In genomic region chr4:116074861-116075620, GRCm38 (mm10) we compare ENCODE assay signal across 8 mouse cellular contexts. TPM values are rescaled to one million over a fixed set of nuclear protein-coding genes. Genes with fewer than 3 reads are reported as not detected.
DNase-seq lines count a peak whose midpoint lies in the region; ATAC-seq and TF ChIP-seq lines count a peak whose summit lies in the region.

Gene Uqcrh, minus strand, starts transcription at chr4:116075071.
Gene Lrrc41, plus strand, starts transcription at chr4:116075269.

- peak within 1 kb of the TSS; percentile 99 for H3K27ac ChIP-seq in heart, embryonic 12.5 days (ENCODE audit: poor library complexity, severe bottlenecking)
- H3K27ac ChIP-seq in kidney, postnatal 0 days, result peak within 1 kb of the TSS; percentile 97
- peak within 1 kb of the TSS; percentile 94 for H3K27ac ChIP-seq in liver, embryonic 11.5 days (ENCODE audit: low read depth, low read length)
- peak within 1 kb of the TSS; percentile 98 for H3K27ac ChIP-seq in stomach, embryonic 14.5 days (ENCODE audit: low read length)

- H3K4me3 ChIP-seq in heart, embryonic 12.5 days, result peak within 1 kb of the TSS; percentile 95
- peak within 1 kb of the TSS; percentile 94 for H3K4me3 ChIP-seq in kidney, postnatal 0 days (replicated peaks; ENCODE audit: low read depth, low read length)
- H3K4me3 ChIP-seq in liver, embryonic 11.5 days (ENCODE audit: low read depth, low read length), result peak within 1 kb of the TSS; percentile 98
- H3K4me3 ChIP-seq in stomach, embryonic 14.5 days (ENCODE audit: low read depth, low read length), result peak within 1 kb of the TSS; percentile 85

- peak within 1 kb of the TSS; percentile 100 for H3K9ac ChIP-seq in heart, embryonic 12.5 days
- peak within 1 kb of the TSS; percentile 97 for H3K9ac ChIP-seq in kidney, postnatal 0 days (ENCODE audit: low read depth, low read length)
- peak within 1 kb of the TSS; percentile 99 for H3K9ac ChIP-seq in liver, embryonic 11.5 days (ENCODE audit: low read depth, low read length)
- H3K9ac ChIP-seq in stomach, embryonic 14.5 days (replicated peaks; ENCODE audit: low read depth, low read length), result peak within 1 kb of the TSS; percentile 97

- peaks cover 11% of the 10 kb centered on the region for H3K36me3 ChIP-seq in heart, embryonic 12.5 days
- H3K36me3 ChIP-seq in kidney, postnatal 0 days (ENCODE audit: insufficient read depth, low read length), result 0 out of 2 replicates have a peak, but pooled peaks cover 5% of the 10 kb centered on the region
- peaks cover 7% of the 10 kb centered on the region for H3K36me3 ChIP-seq in liver, embryonic 11.5 days (ENCODE audit: control insufficient read depth, insufficient read depth, low read length)
- peaks cover 9% of the 10 kb centered on the region for H3K36me3 ChIP-seq in stomach, embryonic 14.5 days (ENCODE audit: control insufficient read depth, insufficient read depth, low read length)

- H3K4me1 ChIP-seq in heart, embryonic 12.5 days (replicated peaks), result peaks cover 36% of the 10 kb centered on the region
- H3K4me1 ChIP-seq in kidney, postnatal 0 days (replicated peaks; ENCODE audit: insufficient read depth, low read length), result peaks cover 6% of the 10 kb centered on the region
- H3K4me1 ChIP-seq in liver, embryonic 11.5 days (replicated peaks; ENCODE audit: control insufficient read depth, insufficient read depth, low read length), result peaks cover 20% of the 10 kb centered on the region
- H3K4me1 ChIP-seq in stomach, embryonic 14.5 days (ENCODE audit: control insufficient read depth, insufficient read depth, low read length), result peaks cover 21% of the 10 kb centered on the region

- peak; percentile 21; the same call in 1 of the 2 replicates for TF ChIP-seq CTCF in kidney, postnatal 0 days (IDR thresholded peaks at IDR 0.05; ENCODE audit: low read depth)

- H3K27me3 ChIP-seq in heart, embryonic 12.5 days (replicated peaks), result no peaks in the 10 kb centered on the region
- H3K27me3 ChIP-seq in kidney, postnatal 0 days (ENCODE audit: insufficient read depth, low read length), result no peaks in the 10 kb centered on the region
- no peaks in the 10 kb centered on the region for H3K27me3 ChIP-seq in liver, embryonic 11.5 days (replicated peaks; ENCODE audit: control insufficient read depth, insufficient read depth, low read length)
- H3K27me3 ChIP-seq in stomach, embryonic 14.5 days (ENCODE audit: control insufficient read depth, insufficient read depth, low read length), result no peaks in the 10 kb centered on the region

- WGBS in heart, embryonic 12.5 days, result under 1% methylated on average over 55 of the region's 55 CpGs
- WGBS in kidney, postnatal 0 days, result under 1% methylated on average over 54 of the region's 55 CpGs
- under 1% methylated on average over 55 of the region's 55 CpGs for WGBS in liver, embryonic 11.5 days
- WGBS in stomach, embryonic 14.5 days, result under 1% methylated on average over 55 of the region's 55 CpGs

- ATAC-seq in erythroid progenitor cell, adult 5-6 weeks (replicated peaks; ENCODE audit: low FRiP score, poor library complexity, severe bottlenecking), result peak; percentile 87
- ATAC-seq in heart, embryonic 12.5 days (ENCODE audit: insufficient number of reproducible peaks, low FRiP score), result peak; percentile 92
- ATAC-seq in kidney, postnatal 0 days (replicated peaks; ENCODE audit: low FRiP score, low read depth), result peak; percentile 88
- peak; percentile 90 for ATAC-seq in liver, embryonic 11.5 days (replicated peaks; ENCODE audit: low FRiP score)
- peak; percentile 93 for ATAC-seq in stomach, embryonic 14.5 days (ENCODE audit: insufficient number of reproducible peaks, insufficient read depth, low FRiP score, low read depth)

- peak within 1 kb of the TSS; percentile 88 for H3K4me2 ChIP-seq in heart, embryonic 12.5 days
- H3K4me2 ChIP-seq in kidney, postnatal 0 days (ENCODE audit: low read length), result peak within 1 kb of the TSS; percentile 78
- peak within 1 kb of the TSS; percentile 90 for H3K4me2 ChIP-seq in liver, embryonic 11.5 days
- peak within 1 kb of the TSS; percentile 94 for H3K4me2 ChIP-seq in stomach, embryonic 14.5 days (replicated peaks; ENCODE audit: low read depth, low read length)

- H3K9me3 ChIP-seq in heart, embryonic 12.5 days (replicated peaks), result no peaks in the 10 kb centered on the region
- no peaks in the 10 kb centered on the region for H3K9me3 ChIP-seq in kidney, postnatal 0 days (replicated peaks; ENCODE audit: low read length)
- H3K9me3 ChIP-seq in liver, embryonic 11.5 days (ENCODE audit: control insufficient read depth, low read length), result no peaks in the 10 kb centered on the region
- no peaks in the 10 kb centered on the region for H3K9me3 ChIP-seq in stomach, embryonic 14.5 days (ENCODE audit: control insufficient read depth, low read depth, low read length)

- DNase-seq in CD4-positive helper T cell, adult 2 months (ENCODE audit: low read depth, low spot score), result peak; percentile 98
- peak; percentile 91 for DNase-seq in brain, embryonic 18.5 days (ENCODE audit: low read depth, low spot score)
- DNase-seq in kidney, postnatal 0 days (ENCODE audit: low spot score), result peak; percentile 98
- peak; percentile 95 for DNase-seq in liver, embryonic 11.5 days (ENCODE audit: low spot score)
- peak; percentile 99 for DNase-seq in naive thymus-derived CD4-positive, alpha-beta T cell, adult 2 months (ENCODE audit: low read depth)

RNA-seq across cellular contexts. Expression of gene Uqcrh, which starts in this region (rescaled TPM):
- total RNA-seq in erythroid progenitor cell, adult 5-6 weeks (2015; ENCODE audit: low replicate concordance), result 302 and 380 TPM in 2 replicates
- total RNA-seq in erythroid progenitor cell, adult 5-6 weeks (2017; ENCODE audit: low replicate concordance), result 113 and 237 TPM in 2 replicates
- 868 and 885 TPM in 2 replicates for polyA plus RNA-seq in heart, embryonic 12.5 days (2016; fragmentation: Nextera tagmentation; extraction: Ambion mirVana)
- polyA plus RNA-seq in kidney, postnatal 0 days (2015; fragmentation: Nextera tagmentation; extraction: Ambion mirVana), result 825 and 954 TPM in 2 replicates
- polyA plus RNA-seq in liver, embryonic 11.5 days (2014; fragmentation: Nextera tagmentation; extraction: Ambion mirVana), result 483 and 529 TPM in 2 replicates
- 520 and 565 TPM in 2 replicates for polyA plus RNA-seq in stomach, embryonic 14.5 days (2014; fragmentation: Nextera tagmentation; extraction: Ambion mirVana)

RNA-seq across cellular contexts. Expression of gene Lrrc41, which starts in this region (rescaled TPM):
- 8.3 and 9.2 TPM in 2 replicates for total RNA-seq in erythroid progenitor cell, adult 5-6 weeks (2015; ENCODE audit: low replicate concordance)
- 5.4 and 11.9 TPM in 2 replicates for total RNA-seq in erythroid progenitor cell, adult 5-6 weeks (2017; ENCODE audit: low replicate concordance)
- 60.2 and 63.3 TPM in 2 replicates for polyA plus RNA-seq in heart, embryonic 12.5 days (2016; fragmentation: Nextera tagmentation; extraction: Ambion mirVana)
- polyA plus RNA-seq in kidney, postnatal 0 days (2015; fragmentation: Nextera tagmentation; extraction: Ambion mirVana), result 62.6 and 65.1 TPM in 2 replicates
- 67.6 and 70.8 TPM in 2 replicates for polyA plus RNA-seq in liver, embryonic 11.5 days (2014; fragmentation: Nextera tagmentation; extraction: Ambion mirVana)
- polyA plus RNA-seq in stomach, embryonic 14.5 days (2014; fragmentation: Nextera tagmentation; extraction: Ambion mirVana), result 70.9 and 73.6 TPM in 2 replicates

Comparison
In these comparisons a context has a peak if more than half of its experiments do, and no peak if none do; other contexts are left out.
1. Peak in every context shown above with its lines: DNase-seq, ATAC-seq, H3K4me3 ChIP-seq and H3K27ac ChIP-seq.